Mouse (Mus musculus) midbrain, embryonic 10.5 days (tissue): ENCODE data around the gene Dhx9. TPM values are rescaled to one million over a fixed set of nuclear protein-coding genes. Genes with fewer than 3 reads are reported as not detected.
"Not testable (repeated sequence)": the region's sequence is repeated elsewhere in the genome, so short reads cannot be mapped to it uniquely, and the experiment has no call there.

Source experiments
- DNase-seq: peaks from one replicate; pipeline ENCODE4 v3.0.0-alpha.2; 2017; ENCODE audit warnings: low spot score
- H3K27ac ChIP-seq: fragments of 300-500 bp; sonication (generic); replicated peaks from 2 replicates; pipeline ENCODE4 v1.5.1; 2016; ENCODE audit warnings: mild to moderate bottlenecking
- H3K27me3 ChIP-seq: fragments of 300-500 bp; sonication (generic); 2 replicates; pipeline ENCODE4 v1.6.1; 2016; ENCODE audit warnings: low read depth, mild to moderate bottlenecking; ENCODE audit not compliant: poor library complexity, severe bottlenecking
- H3K36me3 ChIP-seq: fragments of 300-500 bp; sonication (generic); 2 replicates; pipeline ENCODE4 v1.6.1; 2016; ENCODE audit warnings: mild to moderate bottlenecking, moderate library complexity
- H3K4me1 ChIP-seq: fragments of 300-500 bp; sonication (generic); 2 replicates; pipeline ENCODE4 v1.6.1; 2016
- H3K4me3 ChIP-seq: fragments of 300-500 bp; sonication (generic); 2 replicates; pipeline ENCODE4 v1.5.1; 2016; ENCODE audit warnings: mild to moderate bottlenecking, moderate library complexity
- H3K9me3 ChIP-seq: fragments of 300-500 bp; sonication (generic); replicated peaks from 2 replicates; pipeline ENCODE4 v1.6.1; 2016; ENCODE audit warnings: mild to moderate bottlenecking
- WGBS: fragments of 180-500 bp; shearing (Covaris S2); methylation state at CpG from one replicate; pipeline ENCODE4 v1.1.7; 2016; 5-methylcytosine and 5-hydroxymethylcytosine counted together
- polyA plus RNA-seq: library from polyadenylated mRNA; unstranded; fragments of >200 nt; fragmentation: Nextera tagmentation; extraction: Ambion mirVana; gene quantifications from 2 replicates; pipeline ENCODE4 v1.2.1, GENCODE M21; 2016

The Dhx9 gene
- polyA plus RNA-seq, 1 experiment from 2014 or later, result 39.4 TPM

DNA sequence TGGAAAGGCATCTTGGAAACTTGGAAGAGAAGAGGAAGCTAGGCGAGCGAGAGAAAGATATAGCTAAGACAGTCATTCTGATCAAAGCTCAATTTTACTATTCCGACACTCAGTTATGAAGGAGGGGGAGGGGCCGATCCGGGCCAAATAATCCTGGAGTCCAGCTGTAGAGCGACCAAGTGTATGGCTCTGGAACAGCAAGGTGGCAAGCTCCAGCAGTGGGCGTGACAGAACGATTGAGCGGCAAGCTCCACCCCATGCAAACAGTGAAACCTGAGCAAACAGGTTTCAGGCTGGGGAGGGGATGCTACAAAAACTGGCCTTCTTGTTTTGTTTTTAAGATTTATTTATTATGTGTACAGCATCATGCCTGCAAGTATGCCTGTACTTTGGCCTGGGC is 12.6 kb upstream of the Dhx9 start:
- no peaks in the 10 kb centered on the region for H3K9me3 ChIP-seq
- H3K36me3 ChIP-seq, result 0 out of 2 replicates have a peak, but pooled peaks cover 3% of the 10 kb centered on the region
- no peak for DNase-seq
- H3K4me3 ChIP-seq, result no peak overlapping the region
- H3K27me3 ChIP-seq, result no peaks in the 10 kb centered on the region
- 0 out of 2 replicates have a peak, but pooled peaks cover 3% of the 10 kb centered on the region for H3K4me1 ChIP-seq
- H3K27ac ChIP-seq, result no peak overlapping the region
- 94% methylated on average over 9 of the region's 9 CpGs for WGBS

DNA sequence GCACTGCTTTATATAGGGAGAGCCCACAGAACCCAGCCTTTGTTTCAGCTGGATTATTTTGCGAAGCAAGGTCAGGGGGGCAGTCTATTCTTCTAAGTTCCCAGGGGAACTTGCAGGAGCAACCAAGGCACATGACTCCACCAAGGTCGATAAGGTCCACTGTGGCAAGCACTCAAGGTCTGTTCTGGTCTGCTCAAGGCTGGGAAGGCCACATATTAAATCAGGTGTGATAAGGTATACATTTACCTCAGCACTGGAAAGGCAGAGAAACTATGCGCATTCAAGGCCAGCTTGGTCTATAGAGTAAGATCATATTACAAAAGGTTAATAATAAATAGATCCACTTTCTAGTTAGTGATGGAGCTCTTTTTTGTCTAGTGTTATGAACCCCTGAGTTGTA is 8.6 kb upstream of the Dhx9 start:
- Histone ChIP-seq H3K27ac (no peak overlapping the region), H3K4me1 (peaks cover 4% of the 10 kb centered on the region; the same call in 1 of the 2 replicates), H3K4me3 (no peak overlapping the region), H3K9me3 (no peaks in the 10 kb centered on the region), H3K27me3 (no peaks in the 10 kb centered on the region), H3K36me3 (no peaks in the 10 kb centered on the region)
- WGBS, result 84% methylated on average over 3 of the region's 3 CpGs
- DNase-seq, result no peak

DNA sequence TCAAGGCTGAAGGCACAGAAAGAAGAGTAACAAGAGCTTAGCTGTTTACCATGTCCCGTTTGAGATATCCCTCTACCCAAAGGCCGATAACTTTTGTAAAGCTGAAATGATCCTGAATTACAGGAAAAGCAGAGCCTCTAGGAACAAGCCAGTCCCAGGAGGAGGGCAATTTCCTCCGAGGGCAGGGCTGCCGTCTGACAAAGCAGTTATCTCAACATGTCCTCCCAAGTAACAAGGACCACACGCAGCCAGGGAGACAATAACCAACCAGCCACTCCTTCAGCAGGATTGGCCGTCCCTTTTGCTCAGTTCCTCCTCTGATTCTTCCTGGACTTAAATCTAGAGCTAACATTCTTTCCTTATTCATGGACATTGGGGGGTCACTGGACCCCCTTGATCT is 6.5 kb upstream of the Dhx9 start:
- WGBS, result 38% methylated on average over 6 of the region's 6 CpGs
- no peaks in the 10 kb centered on the region for H3K9me3 ChIP-seq
- no peaks in the 10 kb centered on the region for H3K36me3 ChIP-seq
- no peaks in the 10 kb centered on the region for H3K27me3 ChIP-seq
- H3K4me3 ChIP-seq, result no peak overlapping the region
- DNase-seq, result no peak
- H3K27ac ChIP-seq, result no peak overlapping the region
- peaks cover 4% of the 10 kb centered on the region; the same call in 1 of the 2 replicates for H3K4me1 ChIP-seq

DNA sequence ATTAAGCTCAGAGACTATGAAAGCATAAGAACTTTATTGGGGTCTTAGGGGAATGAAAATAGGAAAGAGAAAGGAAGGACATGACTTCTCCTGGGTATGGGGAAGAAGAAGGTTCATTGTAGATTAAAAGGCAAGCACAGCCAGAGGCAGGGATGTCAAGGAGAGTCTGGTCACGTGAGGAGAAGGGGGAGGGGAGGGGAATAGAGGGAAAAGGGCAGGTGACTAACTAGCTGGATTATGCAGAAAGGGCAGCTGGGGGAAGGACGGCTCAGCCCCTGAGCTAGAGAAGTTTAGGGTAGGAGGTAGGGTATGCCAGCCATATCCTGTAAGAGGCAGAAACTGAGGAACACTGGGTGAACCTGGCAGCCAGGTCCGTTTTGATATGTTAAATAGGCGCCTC is 5.9 kb upstream of the Dhx9 start:
- Histone ChIP-seq H3K4me3 (no peak overlapping the region), H3K9me3 (no peaks in the 10 kb centered on the region), H3K4me1 (peaks cover 4% of the 10 kb centered on the region; the same call in 1 of the 2 replicates), H3K36me3 (no peaks in the 10 kb centered on the region), H3K27me3 (no peaks in the 10 kb centered on the region), H3K27ac (no peak overlapping the region)
- DNase-seq, result no peak
- WGBS, result 11% methylated on average over 4 of the region's 4 CpGs

DNA sequence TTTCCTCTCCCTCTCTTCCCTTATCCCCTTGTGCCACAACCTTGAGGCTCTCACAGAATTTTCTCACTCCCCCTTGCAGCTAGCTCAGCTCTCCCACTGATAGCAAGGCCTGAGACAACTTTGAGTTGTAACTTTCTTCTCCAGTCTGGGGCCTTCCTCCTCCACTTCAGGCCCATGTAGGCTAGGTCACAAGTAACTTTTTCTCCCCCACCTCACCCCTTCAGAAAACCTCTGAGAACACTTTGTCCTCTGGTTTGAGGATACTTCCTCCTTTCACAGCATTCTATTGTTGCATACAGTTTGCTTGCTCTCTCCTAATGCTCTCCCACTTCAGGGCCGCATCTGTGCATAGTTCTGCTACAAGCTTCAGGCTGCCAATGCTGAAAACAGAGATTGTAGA is 4.4 kb upstream of the Dhx9 start:
- Histone ChIP-seq H3K27ac (no peak overlapping the region), H3K36me3 (no peaks in the 10 kb centered on the region), H3K27me3 (no peaks in the 10 kb centered on the region), H3K4me1 (peaks cover 11% of the 10 kb centered on the region; the same call in 1 of the 2 replicates), H3K9me3 (no peaks in the 10 kb centered on the region), H3K4me3 (no peak overlapping the region)
- no peak for DNase-seq
- WGBS, result 94% methylated on average over 1 of the region's 1 CpGs

DNA sequence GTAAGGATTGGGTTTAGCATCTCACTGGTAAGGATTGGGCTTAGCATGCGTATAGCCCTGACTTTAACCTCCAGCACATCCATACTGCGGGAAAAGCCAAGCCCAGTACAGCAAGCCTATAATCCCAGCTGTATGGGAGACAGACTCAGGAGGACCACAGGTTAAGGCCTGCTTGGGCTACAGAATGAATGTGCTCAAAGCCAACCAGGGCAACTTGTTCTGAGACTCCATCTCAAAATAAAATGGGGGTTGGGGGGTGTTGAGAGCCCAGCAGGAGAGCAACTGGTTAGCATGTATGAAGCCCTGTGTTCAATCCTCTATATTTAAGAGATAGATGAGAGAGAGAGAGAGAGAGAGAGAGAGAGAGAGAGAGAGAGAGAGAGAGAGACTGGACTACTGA is 3.9 kb upstream of the Dhx9 start:
- H3K36me3 ChIP-seq, result no peaks in the 10 kb centered on the region
- H3K9me3 ChIP-seq, result no peaks in the 10 kb centered on the region
- no peaks in the 10 kb centered on the region for H3K27me3 ChIP-seq
- peaks cover 11% of the 10 kb centered on the region; the same call in 1 of the 2 replicates for H3K4me1 ChIP-seq
- no peak overlapping the region for H3K4me3 ChIP-seq
- WGBS, result 86% methylated on average over 2 of the region's 2 CpGs
- DNase-seq, result no peak
- no peak overlapping the region for H3K27ac ChIP-seq

DNA sequence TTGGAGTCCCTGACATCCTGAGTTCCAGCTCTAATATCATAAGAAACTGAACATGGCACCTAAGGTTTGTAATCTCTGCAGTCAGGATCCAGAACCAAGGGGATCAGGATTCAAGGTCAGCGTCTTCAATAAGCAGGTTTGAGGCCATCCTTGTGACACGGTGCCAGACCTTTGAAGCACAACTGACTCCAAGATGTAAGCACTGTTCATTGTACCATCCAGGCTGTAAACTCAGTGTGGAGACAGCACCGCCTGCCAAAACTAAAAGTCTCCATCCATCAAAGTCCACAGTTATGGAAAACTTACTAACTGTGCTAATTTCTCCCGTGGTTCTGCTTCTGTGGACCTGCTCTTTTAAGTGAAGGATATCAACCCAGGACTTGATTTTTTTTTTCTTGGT is 2.5 kb upstream of the Dhx9 start:
- Histone ChIP-seq H3K4me1 (peaks cover 24% of the 10 kb centered on the region), H3K27ac (no peak overlapping the region), H3K27me3 (no peaks in the 10 kb centered on the region), H3K36me3 (no peaks in the 10 kb centered on the region), H3K9me3 (no peaks in the 10 kb centered on the region), H3K4me3 (no peak overlapping the region)
- no peak for DNase-seq
- WGBS, result 87% methylated on average over 4 of the region's 4 CpGs

DNA sequence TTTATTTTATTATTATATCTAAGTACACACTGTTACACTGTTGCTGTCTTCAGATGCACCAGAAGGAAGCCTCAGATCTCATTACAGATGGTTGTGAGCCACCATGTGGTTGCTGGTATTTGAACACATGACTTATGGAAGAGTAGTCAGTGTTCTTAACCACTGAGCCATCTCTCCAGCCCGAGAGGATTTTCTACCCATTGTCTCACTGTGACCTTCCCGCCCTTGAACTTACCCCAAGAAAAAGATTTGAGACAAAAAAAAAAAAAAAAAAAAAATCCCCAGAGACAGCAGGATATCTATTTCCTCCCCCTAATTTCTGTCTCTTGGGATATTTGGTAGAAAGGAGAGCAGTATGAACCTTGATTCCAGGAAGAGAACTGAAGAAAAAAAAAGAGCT is 2.1 kb upstream of the Dhx9 start:
- Histone ChIP-seq H3K9me3 (no peaks in the 10 kb centered on the region), H3K4me3 (no peak overlapping the region), H3K36me3 (0 out of 2 replicates have a peak, but pooled peaks cover under 1% of the 10 kb centered on the region), H3K4me1 (peaks cover 28% of the 10 kb centered on the region), H3K27ac (no peak overlapping the region), H3K27me3 (no peaks in the 10 kb centered on the region)
- DNase-seq, result no peak
- 60% methylated on average over 2 of the region's 2 CpGs for WGBS

DNA sequence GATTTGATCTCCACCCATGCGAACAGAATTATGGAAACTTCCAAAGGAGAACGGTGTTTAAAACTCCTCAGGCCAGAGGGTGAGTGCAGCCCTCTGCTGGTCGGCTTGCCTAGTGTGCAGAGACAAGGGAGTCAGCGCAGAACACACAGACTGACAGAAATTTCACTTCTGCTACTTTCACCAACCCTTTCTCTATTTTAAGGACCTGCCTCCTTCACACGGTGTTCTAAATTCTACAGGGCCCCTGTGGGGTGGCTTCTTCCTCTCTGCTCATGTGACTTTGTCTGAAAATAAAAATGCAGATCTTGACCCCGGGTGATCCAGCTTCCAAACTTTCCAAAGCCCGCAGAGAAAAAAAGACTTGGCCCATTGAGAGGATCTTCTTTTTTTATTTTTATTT is 1.7 kb upstream of the Dhx9 start:
- Histone ChIP-seq H3K27me3 (no peaks in the 10 kb centered on the region), H3K4me3 (no peak overlapping the region), H3K4me1 (peaks cover 32% of the 10 kb centered on the region), H3K27ac (no peak overlapping the region), H3K9me3 (no peaks in the 10 kb centered on the region), H3K36me3 (peaks cover 5% of the 10 kb centered on the region)
- DNase-seq, result no peak
- WGBS, result 58% methylated on average over 7 of the region's 7 CpGs

DNA sequence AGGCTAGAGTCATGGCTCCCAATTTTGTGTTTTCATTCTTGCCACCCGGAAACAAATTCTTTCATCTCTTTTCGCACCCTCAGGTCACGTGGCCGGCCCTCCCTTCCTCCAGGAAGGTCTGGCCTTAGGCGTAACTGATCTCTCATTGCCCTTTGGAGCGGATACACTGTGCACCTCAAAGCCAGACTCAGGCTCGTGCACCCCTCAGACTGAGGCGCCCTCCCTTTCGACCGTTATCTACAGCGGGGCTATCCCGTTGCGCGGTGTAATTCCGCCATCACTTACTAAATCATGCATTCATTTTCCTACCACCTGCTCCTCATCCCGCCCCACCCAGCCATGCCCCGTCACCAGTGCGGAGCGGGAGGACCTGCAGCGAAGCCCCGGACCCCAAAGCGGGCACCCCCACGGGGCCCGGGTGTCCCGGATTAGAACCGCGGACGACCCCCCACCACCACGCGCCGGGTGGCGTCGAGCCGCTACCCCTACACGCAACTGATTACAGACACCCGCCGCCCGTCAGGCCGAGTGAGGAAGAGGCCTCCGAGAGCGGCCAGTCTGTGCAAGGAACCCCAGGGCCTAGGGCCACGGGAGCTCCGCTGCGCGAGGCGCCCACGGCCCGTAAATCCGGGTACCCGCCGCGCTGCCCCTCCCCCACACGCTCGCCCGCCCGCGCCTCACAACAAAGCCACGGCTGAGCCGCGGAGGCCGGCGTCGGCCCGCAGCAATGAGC is 527 bp downstream of the Dhx9 start:
- Histone ChIP-seq H3K4me3 (peak overlapping the region; percentile 100), H3K9me3 (no peaks in the 10 kb centered on the region), H3K4me1 (peaks cover 31% of the 10 kb centered on the region), H3K36me3 (peaks cover 26% of the 10 kb centered on the region), H3K27ac (peak overlapping the region; percentile 100), H3K27me3 (no peaks in the 10 kb centered on the region)
- DNase-seq, result peak; percentile 62
- under 1% methylated on average over 64 of the region's 64 CpGs for WGBS

DNA sequence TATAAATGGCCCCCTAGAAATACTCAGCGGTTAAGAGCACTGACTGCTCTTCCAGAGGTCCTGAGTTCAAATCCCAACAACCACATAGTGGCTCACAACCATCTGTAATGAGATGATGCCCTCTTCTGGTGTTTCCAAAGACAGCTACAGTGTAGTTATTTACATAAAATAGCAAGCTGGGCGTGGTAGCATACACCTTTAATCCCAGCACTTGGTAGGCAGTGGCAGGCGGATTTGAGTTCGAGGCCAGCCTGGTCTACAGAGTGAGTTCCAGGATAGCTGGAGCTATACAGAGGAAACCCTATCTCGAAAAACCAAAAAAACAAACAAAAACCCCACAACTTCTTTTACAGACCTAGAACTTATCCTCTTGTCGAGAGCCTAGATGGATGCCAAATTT is 1.3 kb downstream of the Dhx9 start:
- H3K4me1 ChIP-seq, result peaks cover 31% of the 10 kb centered on the region
- 14% methylated on average over 6 of the region's 6 CpGs for WGBS
- H3K27me3 ChIP-seq, DNase-seq, H3K9me3 ChIP-seq: not testable (repeated sequence)
- peak overlapping the region; percentile 100 for H3K4me3 ChIP-seq
- peaks cover 34% of the 10 kb centered on the region for H3K36me3 ChIP-seq
- H3K27ac ChIP-seq, result peak overlapping the region; percentile 100

DNA sequence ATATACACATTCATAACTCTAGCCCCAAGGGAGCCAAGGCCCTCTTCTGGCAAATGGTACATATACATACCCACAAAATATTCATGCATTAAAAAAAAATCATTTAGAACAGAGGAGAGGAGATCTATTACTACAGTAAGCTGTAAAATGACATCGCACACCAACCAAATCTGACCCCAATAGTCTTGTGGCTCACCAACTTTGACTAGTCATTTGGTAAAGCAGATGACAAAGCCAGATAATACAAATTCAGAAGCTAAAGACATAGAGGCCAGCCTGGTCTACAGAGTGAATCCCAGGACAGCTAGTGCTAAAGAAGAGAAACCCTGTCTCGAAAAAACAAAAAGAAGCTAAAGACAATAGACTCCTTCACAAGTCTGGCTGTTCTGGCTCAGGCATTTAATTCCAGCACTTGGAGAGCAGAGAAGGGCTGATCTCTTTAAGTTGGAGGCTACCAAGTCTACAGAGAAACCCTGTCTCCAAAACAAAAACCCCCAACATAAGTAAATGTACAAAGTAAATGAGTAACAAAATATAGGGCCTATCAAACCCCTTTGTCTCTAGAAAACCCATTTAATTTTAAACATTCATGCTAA is 2.2 kb downstream of the Dhx9 start:
- H3K27ac ChIP-seq, result no peak overlapping the region
- no peaks in the 10 kb centered on the region for H3K9me3 ChIP-seq
- peaks cover 42% of the 10 kb centered on the region for H3K36me3 ChIP-seq
- peak overlapping the region; percentile 100 for H3K4me3 ChIP-seq
- no peaks in the 10 kb centered on the region for H3K27me3 ChIP-seq
- DNase-seq, result no peak
- 54% methylated on average over 2 of the region's 2 CpGs for WGBS
- peaks cover 31% of the 10 kb centered on the region for H3K4me1 ChIP-seq

DNA sequence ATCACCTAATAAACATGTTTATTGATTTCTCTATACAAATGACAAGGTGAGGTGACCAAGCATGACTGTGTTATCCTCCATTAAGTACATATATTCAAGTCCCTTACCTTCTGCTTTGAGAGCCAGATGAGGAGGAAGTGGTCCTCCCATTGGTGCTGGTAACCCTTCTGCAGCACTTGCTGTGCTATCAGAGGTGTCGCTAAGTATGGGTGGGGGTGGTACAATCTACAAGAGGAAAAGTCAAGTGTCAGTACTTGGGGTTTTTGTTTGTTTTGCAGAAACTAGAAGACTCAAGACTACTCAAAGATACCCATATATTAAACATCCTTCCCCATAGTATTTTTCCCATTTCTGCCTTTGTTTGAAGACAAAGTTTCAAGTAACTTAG is 6.4 kb downstream of the Dhx9 start:
- Histone ChIP-seq H3K4me3 (no peak overlapping the region), H3K9me3 (no peaks in the 10 kb centered on the region), H3K36me3 (peaks cover 85% of the 10 kb centered on the region), H3K27me3 (no peaks in the 10 kb centered on the region), H3K4me1 (peaks cover 22% of the 10 kb centered on the region), H3K27ac (no peak overlapping the region)
- no peak for DNase-seq
- WGBS, result 89% methylated on average over 1 of the region's 1 CpGs
